Mouse (Mus musculus): ENCODE measurements around the gene Il34. TPM values are rescaled to one million over a fixed set of nuclear protein-coding genes. Genes with fewer than 3 reads are reported as not detected.

The Il34 gene
- polyA plus RNA-seq (2015; fragmentation: Nextera tagmentation; extraction: Ambion mirVana) = 5.8 and 6.3 TPM in 2 replicates

- no peaks in the 10 kb centered on the region for H3K4me1 ChIP-seq
- H3K27ac ChIP-seq (replicated peaks) = no peak within 1 kb of the TSS
- H3K9ac ChIP-seq (replicated peaks) = no peak within 1 kb of the TSS
- peaks cover 21% of the 10 kb centered on the region for H3K36me3 ChIP-seq
- H3K9me3 ChIP-seq (replicated peaks) = no peaks in the 10 kb centered on the region
- H3K4me2 ChIP-seq = no peak within 1 kb of the TSS
- H3K4me3 ChIP-seq (replicated peaks) = no peak within 1 kb of the TSS
- ATAC-seq (ENCODE audit: low FRiP score) = no peak
- H3K27me3 ChIP-seq (replicated peaks) = no peaks in the 10 kb centered on the region
- 35% methylated on average over 12 of the region's 12 CpGs for WGBS
Observed at GRCm38 (mm10) chr8:110805669-110806068, at the start of gene Il34. Il34 (minus strand) TSS chr8:110805924.

- Histone ChIP-seq H3K27me3 (replicated peaks) (no peaks in the 10 kb centered on the region), H3K4me2 (no peak overlapping the region), H3K9me3 (replicated peaks) (no peaks in the 10 kb centered on the region), H3K36me3 (peaks cover 56% of the 10 kb centered on the region), H3K9ac (replicated peaks) (no peak overlapping the region), H3K27ac (replicated peaks) (no peak overlapping the region), H3K4me3 (replicated peaks) (no peak overlapping the region), H3K4me1 (peaks cover 12% of the 10 kb centered on the region)
- no peak for ATAC-seq (ENCODE audit: low FRiP score)
- WGBS = 96% methylated on average over 10 of the region's 10 CpGs
Observed at GRCm38 (mm10) chr8:110851186-110851585, 45.5 kb upstream of the Il34 start.

GRCm38 (mm10) chr8:110847645-110848495 lies 42.1 kb upstream of the Il34 start:
- Histone ChIP-seq H3K27ac (replicated peaks) (no peak overlapping the region), H3K27me3 (replicated peaks) (no peaks in the 10 kb centered on the region), H3K36me3 (peaks cover 49% of the 10 kb centered on the region), H3K4me2 (peak overlapping the region; percentile 82), H3K9ac (replicated peaks) (peak overlapping the region; percentile 90), H3K4me1 (peaks cover 29% of the 10 kb centered on the region), H3K4me3 (replicated peaks) (peak overlapping the region; percentile 94), H3K9me3 (replicated peaks) (no peaks in the 10 kb centered on the region)
- WGBS = 71% methylated on average over 14 of the region's 14 CpGs
- ATAC-seq (ENCODE audit: low FRiP score) = no peak

- H3K4me1 ChIP-seq = peaks cover 29% of the 10 kb centered on the region
- H3K4me3 ChIP-seq (replicated peaks) = peak overlapping the region; percentile 94
- H3K27ac ChIP-seq (replicated peaks) = peak overlapping the region; percentile 93
- 2% methylated on average over 13 of the region's 13 CpGs for WGBS
- ATAC-seq (ENCODE audit: low FRiP score) = peak; percentile 57; the same call in 1 of the 2 replicates
- peaks cover 48% of the 10 kb centered on the region for H3K36me3 ChIP-seq
- no peaks in the 10 kb centered on the region for H3K27me3 ChIP-seq (replicated peaks)
- peak overlapping the region; percentile 90 for H3K9ac ChIP-seq (replicated peaks)
- H3K4me2 ChIP-seq = peak overlapping the region; percentile 82
- no peaks in the 10 kb centered on the region for H3K9me3 ChIP-seq (replicated peaks)
Observed at GRCm38 (mm10) chr8:110847171-110847549, 41.4 kb upstream of the Il34 start.

- WGBS = under 1% methylated on average over 53 of the region's 53 CpGs
- Histone ChIP-seq H3K36me3 (peaks cover 45% of the 10 kb centered on the region), H3K4me1 (peaks cover 29% of the 10 kb centered on the region), H3K27me3 (replicated peaks) (no peaks in the 10 kb centered on the region), H3K4me3 (replicated peaks) (peak within 1 kb of the TSS; percentile 94), H3K4me2 (peak within 1 kb of the TSS; percentile 82), H3K9ac (replicated peaks) (peak within 1 kb of the TSS; percentile 90), H3K27ac (replicated peaks) (peak within 1 kb of the TSS; percentile 93), H3K9me3 (replicated peaks) (no peaks in the 10 kb centered on the region)
- peak; percentile 91 for ATAC-seq (ENCODE audit: low FRiP score)
Observed at GRCm38 (mm10) chr8:110846405-110847170, 40.9 kb upstream of the Il34 start, which contains the start of the genes Cog4 and Sf3b3. Cog4 (plus strand) TSS chr8:110846600. Sf3b3 (minus strand) TSS chr8:110846787.

- ATAC-seq (ENCODE audit: low FRiP score) = no peak
- H3K4me2 ChIP-seq = peak overlapping the region; percentile 82
- peak overlapping the region; percentile 94 for H3K4me3 ChIP-seq (replicated peaks)
- H3K27ac ChIP-seq (replicated peaks) = peak overlapping the region; percentile 93
- WGBS = 12% methylated on average over 17 of the region's 17 CpGs
- H3K27me3 ChIP-seq (replicated peaks) = no peaks in the 10 kb centered on the region
- peaks cover 45% of the 10 kb centered on the region for H3K36me3 ChIP-seq
- H3K9me3 ChIP-seq (replicated peaks) = no peaks in the 10 kb centered on the region
- peak overlapping the region; percentile 90 for H3K9ac ChIP-seq (replicated peaks)
- H3K4me1 ChIP-seq = peaks cover 29% of the 10 kb centered on the region
Observed at GRCm38 (mm10) chr8:110845821-110846404, 40.2 kb upstream of the Il34 start.

GRCm38 (mm10) chr8:110844941-110845340 lies 39.2 kb upstream of the Il34 start:
- 87% methylated on average over 3 of the region's 3 CpGs for WGBS
- Histone ChIP-seq H3K36me3 (peaks cover 47% of the 10 kb centered on the region), H3K4me3 (replicated peaks) (no peak overlapping the region), H3K4me2 (peak overlapping the region; percentile 82), H3K4me1 (peaks cover 29% of the 10 kb centered on the region), H3K9me3 (replicated peaks) (no peaks in the 10 kb centered on the region), H3K27ac (replicated peaks) (no peak overlapping the region), H3K9ac (replicated peaks) (no peak overlapping the region), H3K27me3 (replicated peaks) (no peaks in the 10 kb centered on the region)
- no peak for ATAC-seq (ENCODE audit: low FRiP score)

- no peaks in the 10 kb centered on the region for H3K27me3 ChIP-seq (replicated peaks)
- H3K4me2 ChIP-seq = no peak overlapping the region
- no peaks in the 10 kb centered on the region for H3K9me3 ChIP-seq (replicated peaks)
- WGBS = 87% methylated on average over 5 of the region's 5 CpGs
- no peak overlapping the region for H3K27ac ChIP-seq (replicated peaks)
- H3K4me3 ChIP-seq (replicated peaks) = no peak overlapping the region
- no peak overlapping the region for H3K9ac ChIP-seq (replicated peaks)
- ATAC-seq (ENCODE audit: low FRiP score) = no peak
- peaks cover 59% of the 10 kb centered on the region for H3K36me3 ChIP-seq
- H3K4me1 ChIP-seq = peaks cover 25% of the 10 kb centered on the region
Observed at GRCm38 (mm10) chr8:110843207-110843606, 37.5 kb upstream of the Il34 start.

- Histone ChIP-seq H3K9ac (replicated peaks) (no peak overlapping the region), H3K4me1 (peaks cover 17% of the 10 kb centered on the region), H3K9me3 (replicated peaks) (no peaks in the 10 kb centered on the region), H3K4me3 (replicated peaks) (no peak overlapping the region), H3K4me2 (no peak overlapping the region), H3K27ac (replicated peaks) (no peak overlapping the region), H3K27me3 (replicated peaks) (no peaks in the 10 kb centered on the region), H3K36me3 (peaks cover 70% of the 10 kb centered on the region)
- no peak for ATAC-seq (ENCODE audit: low FRiP score)
- 93% methylated on average over 3 of the region's 3 CpGs for WGBS
Observed at GRCm38 (mm10) chr8:110842012-110842574, 36.4 kb upstream of the Il34 start.

- 92% methylated on average over 3 of the region's 3 CpGs for WGBS
- H3K9me3 ChIP-seq (replicated peaks) = no peaks in the 10 kb centered on the region
- no peaks in the 10 kb centered on the region for H3K4me1 ChIP-seq
- H3K36me3 ChIP-seq = peaks cover 89% of the 10 kb centered on the region
- no peak for ATAC-seq (ENCODE audit: low FRiP score)
- H3K27ac ChIP-seq (replicated peaks) = no peak overlapping the region
- H3K9ac ChIP-seq (replicated peaks) = no peak overlapping the region
- no peak overlapping the region for H3K4me2 ChIP-seq
- H3K27me3 ChIP-seq (replicated peaks) = no peaks in the 10 kb centered on the region
- H3K4me3 ChIP-seq (replicated peaks) = no peak overlapping the region
Observed at GRCm38 (mm10) chr8:110831956-110832355, 26.2 kb upstream of the Il34 start.

- Histone ChIP-seq H3K36me3 (peaks cover 85% of the 10 kb centered on the region), H3K9me3 (replicated peaks) (no peaks in the 10 kb centered on the region), H3K4me1 (no peaks in the 10 kb centered on the region), H3K27ac (replicated peaks) (no peak overlapping the region), H3K4me3 (replicated peaks) (no peak overlapping the region), H3K4me2 (no peak overlapping the region), H3K9ac (replicated peaks) (no peak overlapping the region), H3K27me3 (replicated peaks) (no peaks in the 10 kb centered on the region)
- 83% methylated on average over 3 of the region's 3 CpGs for WGBS
- ATAC-seq (ENCODE audit: low FRiP score) = no peak
Observed at GRCm38 (mm10) chr8:110828511-110828910, 22.8 kb upstream of the Il34 start.
